Mouse (Mus musculus): ENCODE results near the gene Fance.
"Not testable (repeated sequence)": the region's sequence is repeated elsewhere in the genome, so short reads cannot be mapped to it uniquely, and the experiment has no call there.

Fance gene

DNA sequence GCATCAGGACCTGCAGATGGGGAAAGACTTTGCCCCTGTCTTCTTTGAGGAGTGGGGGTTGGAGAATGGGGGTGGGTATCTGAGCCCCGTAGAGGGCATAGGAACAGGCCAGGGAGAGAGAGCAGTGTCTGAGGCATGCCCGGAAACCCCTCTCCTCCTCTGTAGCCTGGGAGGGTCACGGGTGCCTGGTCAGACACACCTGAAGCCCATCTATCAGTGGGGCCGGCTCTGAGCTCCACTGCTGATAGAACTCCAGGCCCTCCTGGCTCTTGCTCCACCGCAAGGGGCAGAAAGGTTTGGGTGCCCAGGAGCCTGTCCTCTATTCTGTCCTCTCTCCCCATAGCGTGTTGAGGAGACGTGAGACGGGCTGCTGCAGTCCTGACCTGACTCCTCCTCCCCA lies 12.4 kb downstream of the Fance start:
- no peak for DNase-seq (ENCODE audit: low read depth, low spot score)

DNA sequence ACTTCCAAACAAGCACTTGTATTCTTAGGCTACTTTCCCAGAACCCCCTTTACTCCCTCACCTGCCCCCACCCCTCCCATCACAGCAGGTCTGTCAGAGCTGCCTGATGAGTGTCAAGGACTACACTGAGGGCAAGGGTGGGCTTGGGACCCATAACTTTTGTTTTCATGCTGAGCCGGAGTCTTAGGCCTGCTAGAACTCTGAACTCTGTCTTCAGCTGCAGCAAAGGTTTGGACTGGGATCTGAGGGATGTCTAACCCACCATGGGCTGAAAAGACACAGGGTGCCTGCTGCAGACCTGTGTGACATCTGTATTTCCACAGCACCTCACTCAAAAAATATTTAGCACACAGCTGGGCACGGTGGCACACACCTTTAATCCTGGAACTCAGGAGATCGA lies 13.6 kb downstream of the Fance start:
- no peak for DNase-seq (ENCODE audit: low read depth, low spot score)

DNA sequence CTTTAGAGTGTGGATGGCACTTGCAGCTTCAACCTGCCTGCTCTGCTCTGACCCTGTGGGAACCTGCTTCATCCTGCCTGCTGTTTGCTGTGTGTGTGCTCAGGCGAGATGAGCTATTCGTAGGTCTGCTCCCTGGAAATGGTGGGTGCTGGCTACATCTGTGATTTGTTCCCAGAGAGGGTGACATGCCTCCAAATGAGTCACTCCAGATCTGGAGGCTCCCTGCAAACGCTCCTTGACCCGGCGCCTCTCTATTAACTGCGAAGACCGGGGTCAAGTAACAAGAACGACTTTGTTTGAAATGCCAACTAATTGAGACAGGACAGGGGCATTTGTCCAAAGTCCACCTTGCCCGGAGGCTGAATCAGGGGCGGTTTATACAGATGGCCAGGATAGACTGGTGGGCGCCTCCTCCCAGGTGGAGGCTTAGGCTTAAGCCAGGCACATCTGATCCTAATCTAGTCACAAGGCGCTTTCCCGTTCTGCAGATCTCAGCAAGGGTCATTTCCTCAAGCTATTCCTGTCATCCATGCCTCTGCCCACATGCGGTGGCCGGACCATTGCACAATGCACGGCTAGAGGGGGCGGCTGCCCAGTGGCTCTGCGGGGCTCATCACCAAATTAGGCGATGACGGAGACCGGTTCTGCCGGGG lies 14.5 kb downstream of the Fance start:
- peak; percentile 59 for DNase-seq (ENCODE audit: low read depth, low spot score)

DNA sequence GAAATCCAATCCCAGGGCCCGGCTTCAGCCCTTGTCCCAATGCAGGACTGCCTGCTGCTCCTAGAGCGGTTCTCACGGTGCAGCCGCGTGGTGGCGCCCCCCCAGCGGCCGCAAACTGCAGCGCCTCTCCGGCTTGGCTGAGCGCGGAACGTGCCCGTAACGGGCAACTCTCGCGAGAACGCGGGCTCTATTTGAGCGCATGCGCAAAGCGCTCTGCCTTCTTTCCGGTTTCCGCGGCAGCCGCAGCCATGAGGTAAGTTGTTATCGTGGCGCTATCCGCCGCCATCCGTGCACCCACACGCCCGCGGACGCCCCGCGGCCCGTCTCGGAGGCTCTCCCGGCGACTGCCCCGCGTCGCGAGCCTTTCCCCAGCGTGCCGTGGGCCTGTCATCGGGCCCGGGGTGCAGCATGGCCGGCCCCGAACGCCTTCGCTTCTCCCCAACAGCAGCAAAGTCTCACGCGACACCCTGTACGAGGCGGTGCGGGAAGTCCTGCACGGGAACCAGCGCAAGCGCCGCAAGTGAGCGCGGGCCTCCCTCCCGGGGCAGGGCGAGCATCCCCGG lies 15.1 kb downstream of the Fance start, which contains the start of gene Rpl10a:
Gene Rpl10a (plus strand): TSS at position 106 of the 563 bp plus-strand sequence.
- DNase-seq (ENCODE audit: low read depth, low spot score), result peak; percentile 97

DNA sequence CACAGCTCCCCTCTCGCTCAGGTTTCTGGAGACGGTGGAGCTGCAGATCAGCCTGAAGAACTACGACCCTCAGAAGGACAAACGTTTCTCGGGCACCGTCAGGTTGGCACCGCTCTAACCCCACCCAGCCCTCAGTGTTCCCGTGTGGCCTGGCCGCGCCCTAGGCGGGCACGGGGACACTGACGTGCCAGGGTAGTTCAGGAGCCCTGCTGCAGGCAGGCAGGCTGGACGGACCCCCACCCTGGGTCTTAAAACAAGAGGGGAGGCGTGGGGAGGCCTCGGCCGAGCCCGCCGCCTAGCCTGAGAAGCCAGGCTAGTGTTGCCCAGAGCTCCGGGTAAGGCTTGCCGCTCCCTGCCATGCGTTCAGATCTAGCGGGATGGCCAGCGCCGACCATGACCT lies 15.6 kb downstream of the Fance start:
- peak; percentile 42 for DNase-seq (ENCODE audit: low read depth, low spot score)

DNA sequence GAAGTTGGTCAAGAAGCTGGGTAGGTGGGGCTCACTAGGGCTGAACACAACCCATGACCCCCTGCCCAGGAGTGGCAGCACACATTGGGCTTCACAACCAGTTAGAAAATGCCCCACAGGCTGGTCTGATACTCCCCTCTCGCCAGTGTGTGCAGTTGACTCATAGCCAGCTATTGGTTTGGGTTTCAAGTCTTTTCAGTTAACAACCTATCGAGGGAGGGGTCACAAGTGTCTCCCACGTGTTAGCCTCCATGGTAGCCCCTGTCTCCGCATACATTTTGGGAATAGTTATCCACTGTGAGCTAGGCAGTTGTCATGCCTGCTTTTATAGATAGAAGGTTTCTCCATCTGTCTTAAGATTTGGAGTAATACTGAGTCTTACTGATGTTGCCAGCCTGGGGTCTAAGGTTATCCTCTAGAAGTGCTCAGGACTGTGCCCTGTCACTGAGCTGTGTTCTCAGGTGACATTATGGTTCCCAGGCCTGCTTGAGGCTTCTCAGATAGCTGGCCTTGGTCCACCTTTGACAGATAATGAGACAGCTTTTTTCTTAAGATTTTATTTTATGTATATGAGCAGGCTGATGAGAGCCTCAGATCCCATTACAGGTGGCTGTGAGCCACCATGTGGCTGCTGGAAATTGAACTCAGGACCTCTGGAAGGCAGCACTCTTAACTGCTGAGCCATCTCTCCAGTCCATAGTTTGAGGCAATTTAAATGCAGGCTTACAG lies 16.3 kb downstream of the Fance start:
- DNase-seq (ENCODE audit: low read depth, low spot score), result peak; percentile 66

DNA sequence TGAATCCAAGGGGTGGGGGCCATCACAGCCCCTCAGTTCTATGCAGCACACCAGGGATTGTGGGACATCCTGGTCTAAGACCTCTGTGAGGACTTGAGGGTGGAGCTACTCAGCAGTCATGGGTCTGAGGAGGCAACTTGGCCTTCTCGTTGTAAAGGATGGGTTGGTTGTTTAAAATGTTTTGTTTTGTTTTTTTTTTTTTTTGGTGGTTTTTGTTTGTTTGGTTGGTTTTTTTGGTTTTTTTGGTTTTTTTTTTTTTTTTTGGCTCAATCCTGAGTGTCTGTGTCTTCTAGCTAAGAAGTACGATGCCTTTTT lies 16.9 kb downstream of the Fance start:
- no peak for DNase-seq (ENCODE audit: low read depth, low spot score)

DNA sequence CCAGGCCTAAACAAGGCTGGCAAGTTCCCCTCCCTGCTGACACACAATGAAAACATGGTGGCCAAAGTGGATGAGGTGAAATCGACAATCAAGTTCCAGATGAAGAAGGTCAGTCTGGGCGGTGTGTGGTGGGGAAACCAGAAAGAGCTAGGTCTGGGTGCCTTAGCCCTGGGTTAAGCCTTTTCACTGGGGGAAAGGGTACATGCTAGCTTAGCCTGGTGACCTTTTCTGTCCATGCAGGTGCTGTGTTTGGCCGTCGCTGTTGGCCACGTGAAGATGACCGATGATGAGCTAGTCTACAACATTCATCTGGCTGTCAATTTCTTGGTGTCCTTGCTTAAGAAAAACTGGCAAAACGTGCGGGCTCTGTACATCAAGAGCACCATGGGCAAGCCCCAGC lies 17.3 kb downstream of the Fance start:
- DNase-seq (ENCODE audit: low read depth, low spot score), result not testable (repeated sequence)

DNA sequence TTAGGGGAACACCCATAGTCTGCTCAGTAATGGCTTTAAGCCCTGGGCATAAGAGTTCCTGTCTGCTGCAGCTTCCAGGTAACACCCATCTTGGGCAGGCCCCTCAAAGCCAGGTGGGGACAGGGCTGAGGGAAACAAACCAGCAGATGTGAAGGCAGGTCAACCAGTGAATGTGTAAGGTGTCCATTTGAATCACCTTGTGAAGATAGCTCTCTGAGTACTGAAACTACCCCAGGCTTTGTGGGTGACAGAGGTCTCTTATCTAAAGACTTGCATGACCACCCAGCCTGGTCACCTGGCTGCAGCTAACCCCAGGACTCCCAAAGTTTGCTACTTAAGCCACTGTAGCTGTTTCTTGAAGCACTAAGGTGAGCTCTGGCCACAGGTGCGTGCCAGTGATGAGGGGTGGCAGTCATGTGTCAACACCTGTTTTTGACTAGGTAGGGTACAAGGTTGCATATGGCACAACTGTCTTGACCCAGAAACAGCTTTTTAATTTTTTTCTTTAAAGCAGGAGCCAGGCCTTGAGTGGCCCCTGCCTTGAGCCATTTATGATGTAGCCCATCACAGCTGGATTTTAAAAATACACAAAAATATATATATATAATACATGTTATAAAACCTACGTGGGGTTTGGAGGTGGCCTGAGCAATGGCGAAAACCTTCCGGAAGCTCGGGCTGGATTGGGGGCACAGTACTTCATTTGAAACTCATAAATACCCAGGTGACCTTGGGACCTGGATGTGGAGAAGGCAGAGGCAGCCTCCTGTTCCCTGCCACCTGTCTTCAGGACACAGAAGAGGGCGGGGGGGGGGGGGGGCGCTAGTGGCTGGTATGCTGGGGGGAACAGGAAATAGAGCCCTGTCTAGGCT lies 18.2 kb downstream of the Fance start:
- peak; percentile 71 for DNase-seq (ENCODE audit: low read depth, low spot score)

DNA sequence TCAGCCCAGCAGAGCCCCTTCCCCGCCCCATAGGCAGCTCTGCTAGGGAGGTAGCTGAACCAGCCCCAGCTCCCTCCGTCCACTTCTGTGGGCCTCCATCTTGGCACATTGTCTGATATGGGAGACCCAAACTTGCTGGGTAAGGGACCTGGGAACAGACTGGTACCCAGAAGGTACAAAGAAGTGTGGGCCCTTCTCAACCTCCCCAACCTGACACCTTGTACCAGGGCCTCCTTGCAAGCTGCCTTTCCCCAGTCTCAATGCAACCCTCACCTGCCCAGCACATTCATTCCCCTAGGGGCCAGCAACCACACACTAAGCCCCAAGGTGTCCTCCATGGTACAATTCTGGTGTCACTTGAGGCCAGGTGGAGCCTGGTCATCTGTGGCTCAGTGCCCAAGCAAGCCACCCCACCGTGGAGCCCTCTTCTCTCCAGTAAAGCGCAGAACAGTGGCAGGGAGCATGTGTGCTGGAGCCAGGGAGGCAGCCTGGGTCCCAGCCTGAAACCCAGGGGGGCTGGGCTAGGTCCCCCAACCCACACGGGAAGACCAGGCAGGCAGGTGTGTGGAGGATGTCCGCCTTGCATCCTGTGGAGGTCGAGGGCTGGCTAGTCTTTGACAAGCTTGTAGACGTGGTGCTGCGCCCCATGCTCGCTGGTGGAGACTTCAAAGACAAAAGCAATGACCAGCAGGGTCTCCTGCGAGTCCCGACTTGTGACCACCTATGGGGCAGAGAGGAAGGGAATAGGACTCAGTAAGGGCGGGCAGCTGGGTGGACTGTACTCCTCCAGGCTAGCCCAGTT lies 19.0 kb downstream of the Fance start:
- peak; percentile 84 for DNase-seq (ENCODE audit: low read depth, low spot score)

DNA sequence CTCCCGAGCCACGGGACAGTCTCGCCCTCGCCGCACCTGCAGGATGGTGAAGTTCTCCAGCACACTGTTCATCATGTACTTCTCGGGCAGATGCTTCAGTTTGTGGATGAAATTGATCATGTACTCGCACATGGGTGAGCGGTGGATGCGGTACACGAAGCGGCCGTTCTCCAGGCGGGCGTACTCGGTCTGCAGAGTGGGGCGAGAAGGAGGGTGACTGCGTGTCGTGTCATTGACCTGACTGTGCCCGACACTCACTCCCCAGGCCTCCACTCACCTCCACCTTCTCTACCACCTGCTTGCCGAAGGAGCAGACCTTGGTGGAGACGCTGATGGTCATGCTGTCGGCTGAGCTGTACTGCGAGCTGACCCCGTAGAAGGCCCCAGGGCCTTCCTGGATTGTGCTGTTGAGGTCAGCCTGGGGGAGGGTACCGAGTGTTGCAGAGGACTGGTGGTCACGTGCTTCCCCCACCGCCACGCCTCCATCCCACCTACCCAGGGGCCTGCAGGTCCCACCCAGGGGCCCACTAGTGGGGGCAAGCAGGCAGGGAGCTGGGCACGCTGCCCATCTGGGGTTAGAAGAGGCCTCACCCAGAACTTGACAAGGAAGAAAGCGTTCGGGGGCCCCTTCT lies 19.7 kb downstream of the Fance start:
- peak; percentile 55 for DNase-seq (ENCODE audit: low read depth, low spot score)

DNA sequence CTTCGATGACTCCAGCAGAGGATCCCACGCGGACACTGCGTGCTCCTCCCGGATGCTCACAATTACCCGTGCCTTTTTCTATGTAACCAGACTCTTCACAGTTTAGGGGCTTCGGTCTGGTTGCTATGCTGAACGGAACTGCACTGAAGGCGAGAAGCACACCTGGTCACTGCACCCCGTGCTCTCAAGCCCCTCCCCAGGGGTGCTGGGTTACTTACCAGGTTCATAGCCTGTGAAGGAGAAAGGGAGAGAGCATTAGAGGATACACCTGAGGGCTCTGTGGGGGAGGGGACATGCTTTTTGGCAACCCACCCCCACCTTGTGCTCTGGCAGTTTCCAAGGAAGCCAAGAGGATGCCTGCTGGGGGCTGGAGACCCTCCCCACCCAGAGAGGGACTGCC lies 21.9 kb downstream of the Fance start:
- DNase-seq (ENCODE audit: low read depth, low spot score), result no peak

DNA sequence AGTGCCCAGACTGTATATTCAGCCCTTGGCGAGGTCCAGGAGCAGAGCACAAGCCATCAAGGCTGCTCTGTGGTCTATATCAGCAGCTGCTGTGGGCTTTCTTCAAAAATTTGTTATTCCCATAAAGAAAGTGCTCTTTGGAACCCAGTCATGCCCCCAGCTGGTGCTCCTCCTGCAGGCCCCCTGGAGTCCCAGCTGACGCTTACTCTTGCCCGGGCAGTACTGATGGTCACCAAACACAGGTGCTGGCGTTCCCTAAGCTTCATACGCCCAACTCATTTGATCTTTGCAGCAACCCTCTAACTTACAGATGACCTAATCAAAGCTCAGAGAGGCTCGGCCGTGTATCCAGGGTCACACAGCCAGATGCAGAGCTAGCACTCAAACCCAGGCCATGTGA lies 24.2 kb downstream of the Fance start:
- no peak for DNase-seq (ENCODE audit: low read depth, low spot score)

DNA sequence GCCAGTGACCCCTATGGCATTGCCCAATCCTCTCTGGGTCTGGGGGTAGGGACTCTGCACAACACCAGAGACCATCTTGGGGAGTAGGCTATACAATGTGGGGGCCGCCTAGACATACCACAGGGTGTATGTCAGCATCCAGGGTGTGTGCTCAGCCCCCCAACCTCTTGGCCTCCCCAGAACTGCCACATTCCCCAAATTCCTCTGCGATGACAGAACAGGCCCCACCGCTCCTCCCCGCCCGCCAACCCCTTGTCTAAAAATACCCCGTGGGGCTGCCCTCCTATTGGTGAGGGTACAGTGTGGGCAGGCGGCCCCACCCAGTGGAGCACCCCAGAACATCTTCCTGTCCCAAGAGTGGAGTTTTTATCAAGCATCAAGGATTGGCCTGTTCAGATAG lies 27.3 kb downstream of the Fance start:
- DNase-seq (ENCODE audit: low read depth, low spot score), result no peak

DNA sequence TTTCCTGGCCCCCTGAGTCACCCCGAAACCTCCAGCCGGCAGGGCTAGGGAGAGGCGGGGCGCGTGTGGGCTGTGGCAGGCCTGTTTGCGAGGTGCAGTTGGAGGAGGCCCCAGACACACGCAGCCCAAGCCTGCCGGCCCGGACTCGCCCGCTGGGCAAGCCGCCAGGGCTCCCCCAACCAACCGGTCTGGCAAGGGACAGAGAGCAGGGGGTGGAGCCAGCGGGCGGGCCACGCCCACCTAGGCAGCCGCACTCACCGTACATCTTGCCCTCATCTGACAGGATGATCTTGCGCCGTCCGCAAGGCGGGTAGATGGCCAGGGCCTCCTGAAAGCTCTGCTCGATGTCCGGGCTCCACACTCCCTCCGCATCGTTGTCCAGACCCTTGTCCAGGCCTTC lies 27.8 kb downstream of the Fance start:
- DNase-seq (ENCODE audit: low read depth, low spot score), result peak; percentile 74

DNA sequence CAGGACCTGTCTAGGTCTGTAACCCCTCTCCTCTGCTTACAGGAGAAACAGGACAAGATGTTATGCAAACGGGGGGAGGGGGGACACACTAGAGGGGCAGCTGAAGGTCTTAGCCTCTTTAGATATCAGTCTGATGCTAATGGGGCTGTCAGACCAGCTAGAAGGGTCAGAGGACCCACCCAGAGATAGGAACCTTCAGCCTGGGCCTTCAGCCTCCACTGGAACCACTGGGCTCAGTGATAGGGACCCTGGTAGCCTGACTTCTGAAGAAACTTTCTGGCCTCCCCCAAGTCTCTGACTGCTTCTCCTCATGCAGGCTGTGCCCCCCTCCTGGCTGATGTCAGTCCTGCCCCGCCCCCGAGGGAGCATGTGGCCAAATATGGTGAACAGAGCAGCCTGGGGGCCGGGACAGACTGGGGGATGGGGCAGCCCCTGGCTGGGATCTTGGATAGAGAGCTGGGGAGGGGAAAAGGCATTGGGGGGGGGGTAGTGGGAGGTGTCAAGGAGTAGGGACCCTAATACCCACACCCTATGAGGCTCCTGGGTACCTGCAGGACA lies 30.8 kb downstream of the Fance start:
- peak; percentile 42 for DNase-seq (ENCODE audit: low read depth, low spot score)

DNA sequence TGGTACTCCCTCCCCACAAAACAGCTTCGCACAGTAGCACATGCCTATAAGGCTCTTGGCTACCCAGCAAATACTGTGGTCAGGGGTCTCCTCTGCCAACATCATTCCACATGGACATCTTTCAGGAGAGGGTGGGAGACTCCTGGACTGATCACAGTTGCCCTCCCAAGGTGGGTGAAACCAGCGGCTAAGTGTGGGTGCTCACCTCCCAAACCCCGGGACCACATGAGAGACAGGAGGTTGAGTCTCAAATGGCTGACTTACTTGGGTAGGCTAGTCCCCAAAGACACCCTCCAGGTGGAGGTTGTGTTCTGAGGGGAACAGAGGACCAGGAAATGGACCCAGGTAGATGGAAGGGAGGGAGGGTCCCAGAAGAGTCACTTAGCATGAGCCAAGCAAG lies 31.4 kb downstream of the Fance start:
- DNase-seq (ENCODE audit: low read depth, low spot score), result no peak

DNA sequence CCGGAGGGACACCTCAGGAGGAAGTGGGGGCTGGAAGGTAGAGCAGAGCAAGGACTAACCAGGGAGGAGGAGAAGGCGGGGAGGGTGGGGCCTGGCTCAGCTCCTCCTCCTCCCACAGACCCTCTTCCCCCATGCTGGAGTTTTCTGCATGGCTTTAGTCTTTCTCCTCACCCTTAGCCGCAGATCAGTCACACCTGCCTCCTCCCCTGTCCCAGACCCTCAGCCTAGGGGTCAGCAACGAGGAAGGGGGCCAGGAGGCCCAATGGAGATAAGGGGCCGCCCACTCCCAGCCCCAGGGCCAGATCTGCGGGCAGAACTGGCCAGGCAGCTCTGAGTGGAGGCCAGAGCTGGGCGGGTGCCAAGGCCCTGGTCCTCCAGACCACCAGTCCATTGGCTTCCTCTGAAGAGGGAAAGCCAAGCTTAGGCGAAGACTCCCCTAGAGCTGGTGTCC lies 32.0 kb downstream of the Fance start:
- peak; percentile 41 for DNase-seq (ENCODE audit: low read depth, low spot score)

DNA sequence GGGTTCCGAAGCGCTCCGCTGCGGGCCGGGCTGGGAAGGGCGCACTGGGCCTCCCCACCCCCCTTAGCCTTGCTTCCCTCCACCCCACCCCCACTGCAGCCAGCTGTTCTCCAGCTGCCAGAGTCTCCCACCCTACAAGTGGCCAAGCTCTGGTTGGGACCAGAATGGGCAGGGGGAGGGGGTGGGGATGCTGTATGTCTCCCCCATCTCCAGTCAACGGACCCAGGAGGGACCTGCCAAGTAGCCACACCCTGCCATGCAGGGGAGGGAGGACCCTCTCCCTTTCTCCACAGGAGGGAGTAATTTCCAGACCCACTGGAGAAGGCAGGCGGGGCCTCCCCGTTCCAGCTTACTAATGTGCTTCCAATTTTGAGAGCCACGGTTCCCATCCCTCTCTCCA lies 32.6 kb downstream of the Fance start:
- no peak for DNase-seq (ENCODE audit: low read depth, low spot score)

DNA sequence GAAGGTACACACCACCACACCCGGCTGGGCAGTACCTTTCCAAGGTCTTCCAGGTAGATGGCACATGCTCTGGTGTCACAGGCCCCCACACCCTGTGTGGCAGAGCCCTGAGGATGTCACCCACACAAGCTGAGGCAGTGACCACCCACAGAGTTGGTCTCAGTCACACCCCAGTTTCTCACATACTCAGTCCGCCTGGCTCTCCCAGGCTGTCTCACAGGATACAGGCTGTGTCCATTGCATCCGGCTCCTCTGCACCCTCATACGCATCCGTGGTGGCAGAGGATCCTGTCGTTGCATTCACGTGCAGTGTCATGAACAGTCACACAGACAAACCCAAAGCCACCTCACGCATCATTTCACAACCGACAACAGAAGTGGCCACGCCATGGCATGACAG lies 34.0 kb downstream of the Fance start:
- DNase-seq (ENCODE audit: low read depth, low spot score), result no peak

DNA sequence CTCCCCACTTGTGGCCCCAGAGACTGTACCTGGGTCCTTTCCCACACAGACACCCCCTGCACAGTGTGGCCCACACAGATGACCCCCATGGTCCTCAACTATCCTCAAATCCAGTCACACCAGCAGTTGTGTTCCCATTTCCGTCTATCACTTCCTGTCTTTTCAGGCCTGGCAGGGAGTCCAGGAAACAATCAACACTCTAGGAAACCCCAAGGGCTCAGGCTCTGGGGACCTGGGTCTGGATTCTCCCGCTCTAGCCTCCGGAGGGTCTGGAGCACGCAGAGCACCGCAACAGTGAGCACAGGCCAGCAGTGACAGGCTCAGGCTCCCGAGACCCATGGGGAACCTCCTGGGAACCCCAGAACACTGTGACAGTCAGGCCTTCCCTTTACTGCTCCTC lies 34.9 kb downstream of the Fance start:
- DNase-seq (ENCODE audit: low read depth, low spot score), result no peak

Measured in ZHBTc4 (cell line).